Mouse (Mus musculus) thymus, adult 2 months (tissue): Measurements from ENCODE around the gene Hacd4. TPM values are rescaled to one million over a fixed set of nuclear protein-coding genes. Genes with fewer than 3 reads are reported as not detected.

Experiments used
- DNase-seq: peaks from one replicate; pipeline ENCODE4 v3.0.0; 2021
- H3K27ac ChIP-seq: fragments of 200-500 bp; 2 replicates; pipeline ENCODE4 v1.5.1; 2012; ENCODE audit warnings: low read length, control low read depth; ENCODE audit not compliant: control insufficient read depth, insufficient read depth
- H3K27me3 ChIP-seq: fragments of 200-500 bp; 2 replicates; pipeline ENCODE4 v1.6.1; 2012; ENCODE audit warnings: mild to moderate bottlenecking, low read length, moderate library complexity, mixed read lengths; ENCODE audit not compliant: control insufficient read depth, insufficient read depth
- H3K36me3 ChIP-seq: fragments of 200-500 bp; 2 replicates; pipeline ENCODE4 v1.6.1; 2012; ENCODE audit warnings: mild to moderate bottlenecking, low read length, moderate library complexity; ENCODE audit not compliant: control insufficient read depth, insufficient read depth
- H3K4me1 ChIP-seq: fragments of 200-500 bp; replicated peaks from 2 replicates; pipeline ENCODE4 v1.6.1; 2012; ENCODE audit warnings: low read length; ENCODE audit not compliant: control insufficient read depth, insufficient read depth
- H3K4me3 ChIP-seq: fragments of 200-500 bp; 2 replicates; pipeline ENCODE4 v1.5.1; 2012; ENCODE audit warnings: mild to moderate bottlenecking, low read length, control low read depth, moderate library complexity; ENCODE audit not compliant: control insufficient read depth, insufficient read depth
- CTCF ChIP-seq: fragments of 200-500 bp; IDR thresholded peaks from 2 replicates; pipeline ENCODE4 v1.5.1; 2012; ENCODE audit warnings: mild to moderate bottlenecking, control low read depth, low read length, moderate library complexity, borderline replicate concordance; ENCODE audit not compliant: control insufficient read depth, poor library complexity, insufficient read depth; ENCODE audit errors: extremely low read depth
- POLR2A ChIP-seq: fragments of 200-500 bp; IDR thresholded peaks from 2 replicates; pipeline ENCODE4 v1.6.1; 2012; ENCODE audit warnings: mild to moderate bottlenecking, low read length, control low read depth, moderate library complexity; ENCODE audit not compliant: control insufficient read depth, poor library complexity, insufficient read depth; ENCODE audit errors: extremely low read depth
- WGBS: fragments of 180-500 bp; shearing (Covaris S2); methylation state at CpG from one replicate; pipeline ENCODE4 v1.1.7; 2018; 5-methylcytosine and 5-hydroxymethylcytosine counted together
- polyA plus RNA-seq: library from polyadenylated mRNA; depleted of rRNA; stranded (reverse); fragments of >200 nt; gene quantifications from 2 replicates; pipeline ENCODE4 v1.2.3, GENCODE M21; 2012

The Hacd4 gene
- polyA plus RNA-seq, 1 experiment: 1.0 TPM

DNA sequence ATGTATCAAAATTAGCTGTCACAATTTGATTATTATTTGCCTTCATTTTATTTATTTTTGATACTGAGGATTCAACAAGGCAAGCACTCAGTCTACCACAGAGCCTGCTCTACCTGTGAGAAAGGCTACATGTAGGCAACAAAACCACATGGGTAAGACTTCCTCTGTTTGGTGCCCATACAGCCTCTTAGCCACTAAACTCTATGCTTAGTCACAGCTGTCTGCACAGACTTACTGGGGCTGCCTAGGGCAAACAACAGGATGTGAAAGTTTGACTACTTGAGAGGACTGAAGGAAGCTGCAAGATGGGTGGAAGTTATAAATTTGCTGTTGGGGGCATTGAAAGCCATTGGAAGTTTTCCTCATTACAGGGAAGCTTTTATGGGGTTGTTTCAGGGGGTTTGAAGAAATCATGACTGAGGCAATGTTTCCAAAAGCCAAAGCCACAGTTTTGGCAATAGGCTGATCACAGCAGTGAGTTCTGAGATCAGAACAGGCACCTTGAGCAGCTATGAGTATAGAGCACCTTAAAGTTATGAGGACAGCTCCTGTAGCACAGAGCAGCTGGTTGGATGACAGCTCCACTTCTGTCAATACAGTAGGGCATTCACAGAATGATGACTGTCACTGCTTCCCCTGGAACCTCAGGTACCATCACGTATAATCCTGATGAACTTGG is 11.5 kb upstream of the Hacd4 start:
- H3K27ac ChIP-seq: no peak overlapping the region
- TF ChIP-seq POLR2A (no peak), CTCF (no peak)
- H3K4me3 ChIP-seq: no peak overlapping the region
- DNase-seq: no peak
- H3K4me1 ChIP-seq: no peaks in the 10 kb centered on the region
- WGBS: 85% methylated on average over 1 of the region's 1 CpGs
- H3K27me3 ChIP-seq: no peaks in the 10 kb centered on the region
- H3K36me3 ChIP-seq: no peaks in the 10 kb centered on the region

DNA sequence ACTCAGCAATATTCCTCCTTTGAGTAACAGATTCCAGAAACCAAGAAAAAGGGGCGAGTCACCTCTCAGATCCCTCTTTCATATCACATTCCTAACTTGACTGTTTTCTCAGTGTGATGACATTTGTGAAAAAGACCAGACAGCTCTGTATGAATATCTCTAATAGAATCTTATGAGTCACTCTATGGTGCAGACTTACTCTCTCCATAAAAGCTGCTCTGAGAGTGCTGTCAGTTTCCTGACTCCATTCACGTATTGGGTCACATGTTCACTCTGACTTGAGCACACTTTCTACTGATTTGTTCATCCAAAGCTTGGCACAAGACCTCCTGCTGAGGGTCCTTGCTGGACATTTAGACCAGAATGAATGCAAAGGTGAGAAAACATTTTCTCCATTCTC is 10.2 kb upstream of the Hacd4 start:
- Histone ChIP-seq H3K27me3 (no peaks in the 10 kb centered on the region), H3K4me3 (no peak overlapping the region), H3K27ac (no peak overlapping the region), H3K4me1 (no peaks in the 10 kb centered on the region), H3K36me3 (no peaks in the 10 kb centered on the region)
- DNase-seq: no peak
- TF ChIP-seq CTCF (no peak), POLR2A (no peak)
- WGBS: 84% methylated on average over 2 of the region's 2 CpGs

DNA sequence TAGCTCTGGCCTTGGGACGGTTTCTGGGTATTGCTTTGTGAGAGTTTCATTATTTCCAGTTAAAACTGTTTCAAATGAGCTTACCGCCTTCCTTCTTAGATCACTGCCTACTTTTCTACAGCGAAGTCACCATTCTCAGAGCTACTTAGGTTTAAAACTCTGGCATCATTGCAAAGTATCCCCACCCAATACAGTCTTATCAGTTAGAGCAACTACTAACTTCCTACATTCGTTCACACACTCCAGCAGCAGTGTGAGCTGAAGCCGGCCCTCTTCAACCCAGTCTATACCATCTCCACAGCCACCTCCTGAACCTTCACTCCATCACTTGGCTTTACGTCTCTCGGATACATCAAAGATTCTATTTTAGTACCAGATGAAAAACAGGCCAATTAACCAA is 2.1 kb upstream of the Hacd4 start:
- Histone ChIP-seq H3K36me3 (no peaks in the 10 kb centered on the region), H3K4me3 (no peak overlapping the region), H3K27ac (no peak overlapping the region), H3K27me3 (no peaks in the 10 kb centered on the region), H3K4me1 (0 out of 2 replicates have a peak, but pooled peaks cover 3% of the 10 kb centered on the region)
- 95% methylated on average over 7 of the region's 7 CpGs for WGBS
- DNase-seq: no peak
- no peak for TF ChIP-seq CTCF
- TF ChIP-seq POLR2A: no peak

DNA sequence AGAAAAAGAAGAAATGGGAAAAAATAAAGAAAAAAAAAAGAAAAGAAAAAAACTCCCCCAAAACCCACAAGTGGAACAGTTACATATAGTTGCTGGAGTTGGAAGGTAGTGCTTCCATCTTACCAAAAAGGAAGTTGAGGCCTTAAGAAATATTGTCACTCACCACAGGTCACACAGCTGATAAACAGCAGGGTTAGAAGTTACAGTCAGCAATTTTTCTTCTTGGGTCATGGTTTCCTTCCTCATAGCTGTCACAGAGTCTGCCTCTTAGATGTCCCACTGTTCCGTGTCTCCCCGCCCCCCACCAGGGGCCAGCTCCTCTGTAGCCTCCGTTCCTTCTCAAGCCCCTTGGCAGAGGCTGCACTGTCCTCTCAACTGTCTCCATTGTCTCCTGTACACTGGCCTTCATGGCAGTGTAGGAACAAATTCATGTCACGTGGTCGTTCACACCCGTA is 968 bp upstream of the Hacd4 start:
- TF ChIP-seq CTCF: no peak
- TF ChIP-seq POLR2A: no peak
- 21% methylated on average over 6 of the region's 6 CpGs for WGBS
- no peaks in the 10 kb centered on the region for H3K36me3 ChIP-seq

DNA sequence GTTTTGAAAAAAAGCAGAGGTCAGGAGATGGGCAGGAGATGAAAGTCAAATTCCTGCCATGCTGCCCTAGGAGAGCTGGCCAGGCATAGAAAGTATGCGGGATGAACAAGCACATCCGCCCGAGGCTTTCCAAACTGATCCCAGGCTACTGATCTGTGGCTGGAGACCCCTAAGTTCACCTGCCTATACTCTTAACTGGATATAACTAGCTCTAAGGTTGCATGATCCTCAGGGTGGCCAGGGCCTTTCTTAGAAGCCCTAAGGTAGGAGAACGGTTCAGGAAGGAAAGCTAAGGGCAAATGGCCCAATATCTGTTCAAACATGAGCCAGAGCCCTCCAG is 232 bp upstream of the Hacd4 start:
- H3K4me3 ChIP-seq: no peak overlapping the region
- 0 out of 2 replicates have a peak, but pooled peaks cover 3% of the 10 kb centered on the region for H3K4me1 ChIP-seq
- no peak for TF ChIP-seq CTCF
- no peak for TF ChIP-seq POLR2A
- H3K27ac ChIP-seq: no peak overlapping the region
- no peaks in the 10 kb centered on the region for H3K36me3 ChIP-seq
- no peaks in the 10 kb centered on the region for H3K27me3 ChIP-seq
- WGBS: 31% methylated on average over 4 of the region's 4 CpGs
- no peak for DNase-seq

More for the DNA sequence above, 968 bp upstream of the Hacd4 start:
- Histone ChIP-seq H3K27ac (no peak overlapping the region), H3K4me3 (no peak overlapping the region), H3K4me1 (0 out of 2 replicates have a peak, but pooled peaks cover 3% of the 10 kb centered on the region), H3K27me3 (no peaks in the 10 kb centered on the region)
- no peak for DNase-seq

GRCm38 (mm10) chr4:88437917-88438316 is 811 bp downstream of the Hacd4 start:
- Histone ChIP-seq H3K27me3 (no peaks in the 10 kb centered on the region), H3K27ac (no peak overlapping the region), H3K4me1 (0 out of 2 replicates have a peak, but pooled peaks cover 3% of the 10 kb centered on the region), H3K4me3 (no peak overlapping the region), H3K36me3 (no peaks in the 10 kb centered on the region)
- 8% methylated on average over 2 of the region's 2 CpGs for WGBS
- TF ChIP-seq POLR2A: no peak
- TF ChIP-seq CTCF: no peak
- DNase-seq: no peak

DNA sequence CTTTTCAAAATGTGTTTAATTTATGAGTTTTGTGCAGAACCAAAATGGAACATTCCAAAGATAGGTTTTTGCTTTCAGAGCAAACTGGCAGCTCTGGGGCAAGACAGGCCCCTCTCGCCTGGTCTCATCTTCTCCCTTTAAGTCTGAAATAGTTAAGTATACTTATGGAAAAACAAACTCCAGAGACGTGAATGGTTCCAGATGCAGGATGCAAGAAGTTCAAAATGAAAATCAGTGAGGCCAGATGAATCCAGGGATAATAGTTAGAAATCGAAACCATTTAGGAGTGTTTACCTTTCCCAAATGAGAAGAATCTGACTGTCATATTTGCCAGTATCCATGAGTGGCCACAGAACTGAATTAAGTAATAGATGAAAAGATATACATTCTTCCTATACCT is 1.6 kb downstream of the Hacd4 start:
- H3K36me3 ChIP-seq: no peaks in the 10 kb centered on the region
- 90% methylated on average over 3 of the region's 3 CpGs for WGBS
- 0 out of 2 replicates have a peak, but pooled peaks cover 3% of the 10 kb centered on the region for H3K4me1 ChIP-seq
- H3K27me3 ChIP-seq: no peaks in the 10 kb centered on the region
- TF ChIP-seq CTCF: no peak
- TF ChIP-seq POLR2A: no peak
- H3K27ac ChIP-seq: no peak overlapping the region
- DNase-seq: no peak
- H3K4me3 ChIP-seq: no peak overlapping the region
